In the genomic region with DNA sequence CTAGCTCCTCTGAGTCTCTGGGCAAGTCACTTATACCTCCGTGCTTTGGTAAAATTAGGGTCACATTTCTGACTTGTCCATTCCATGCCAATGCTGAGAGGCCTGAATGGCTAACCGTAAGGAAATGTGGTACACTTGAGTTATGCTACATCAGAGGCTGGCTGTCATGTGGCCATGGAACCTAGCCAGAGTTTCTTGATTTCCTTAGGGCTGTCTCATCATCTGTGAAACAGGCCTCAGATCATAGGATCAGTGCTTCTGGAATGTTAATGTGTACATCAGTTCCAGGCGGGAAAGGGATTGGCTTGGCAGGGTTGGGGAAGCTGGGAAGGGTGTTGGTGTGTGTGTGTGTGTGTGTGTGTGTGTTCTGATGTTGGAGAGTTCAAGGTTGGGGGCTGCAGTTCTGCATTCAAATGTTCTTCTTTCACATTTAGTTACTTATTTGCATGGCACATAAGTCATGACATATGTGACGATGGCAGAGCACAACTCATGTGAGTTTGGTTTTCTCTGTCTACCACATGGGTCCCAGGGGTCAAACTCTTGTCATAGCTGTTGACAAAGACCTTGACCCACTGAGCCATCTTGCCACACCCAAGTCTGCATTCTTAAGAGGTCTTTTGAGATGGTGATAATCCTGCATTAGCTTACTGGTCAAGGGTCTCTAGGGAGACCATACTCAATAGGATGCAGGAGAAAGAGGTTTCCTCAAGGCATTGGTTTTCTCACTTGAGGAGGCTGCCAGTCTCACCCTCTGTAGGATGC, we compare ENCODE assay signal across 11 mouse cellular contexts.
"Had no signal": no experiment of that assay in that cellular context is flagged by ENCODE, and none has a peak within 500 bp of the region (broad histone marks: within the 10 kb centered on the region; RNA-seq: fewer than 3 reads in every experiment).

No protein-coding gene starts in this region.

- H3K4me3 ChIP-seq: midbrain, embryonic 10.5 days had no signal

- H3K9me3 ChIP-seq: midbrain, embryonic 10.5 days had no signal

- DNase-seq: kidney, adult 9 months; kidney, postnatal 36 days; left cerebral cortex, postnatal 4 days; lung, adult 18-20 months; lung, postnatal 4 days; right cerebral cortex, postnatal 14 days; thymus, postnatal 36 days had no signal

- ATAC-seq: lung, postnatal 0 days had no signal

- H3K9ac ChIP-seq: liver, embryonic 14.5 days had no signal

- H3K36me3 ChIP-seq: midbrain, embryonic 10.5 days had no signal

- H3K27ac ChIP-seq: kidney, postnatal 0 days; liver, embryonic 14.5 days had no signal
